Mouse (Mus musculus) G1E (cell line): ENCODE measurements around the gene Ptprc.

Experiments used
- CTCF ChIP-seq: IDR thresholded peaks from 2 replicates; pipeline ENCODE4 v1.5.1; 2012; ENCODE audit warnings: low read depth, low read length, inconsistent platforms, mixed read lengths
- GATA1 ChIP-seq: IDR thresholded peaks from 2 replicates; pipeline ENCODE4 v1.6.1; 2012; ENCODE audit warnings: borderline replicate concordance, low read length, inconsistent platforms, mixed read lengths
- GATA2 ChIP-seq: IDR thresholded peaks from 2 replicates; pipeline ENCODE4 v1.6.1; 2012; ENCODE audit warnings: low read depth, low read length, inconsistent platforms, borderline replicate concordance
- POLR2AphosphoS5 ChIP-seq: IDR thresholded peaks from 2 replicates; pipeline ENCODE4 v1.6.1; 2012; ENCODE audit warnings: low read depth, low read length, inconsistent platforms; ENCODE audit not compliant: insufficient replicate concordance

DNA sequence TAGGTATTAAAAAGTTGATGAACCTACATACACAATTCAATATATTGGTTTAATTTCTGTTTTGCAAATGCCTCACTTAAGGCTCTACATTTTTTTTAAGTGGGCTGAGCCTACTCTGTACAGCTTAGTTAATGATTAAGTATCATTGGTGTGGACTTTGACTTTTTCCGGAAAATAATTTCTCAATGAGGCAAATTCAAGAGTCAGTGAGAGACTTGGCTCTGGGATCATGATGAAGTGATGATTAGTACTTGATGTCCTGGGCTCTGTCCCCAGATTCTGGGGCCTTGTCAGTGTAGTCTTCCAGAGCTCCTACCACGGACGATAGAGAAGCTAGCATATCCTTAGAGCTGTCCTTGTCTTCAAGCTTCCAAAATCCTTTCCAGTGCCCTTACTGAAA, 34.2 kb upstream of the Ptprc start:
- TF ChIP-seq CTCF (no peak), POLR2AphosphoS5 (no peak), GATA2 (no peak), GATA1 (no peak)
